Mouse (Mus musculus): ENCODE measurements at regions not wholly inside any gene's neighbourhood (a gene's known extent, or its start where the extent isn't known, plus 50 kb on each side); places are given as distances from the start of the nearest gene placed in this dataset.

DNA sequence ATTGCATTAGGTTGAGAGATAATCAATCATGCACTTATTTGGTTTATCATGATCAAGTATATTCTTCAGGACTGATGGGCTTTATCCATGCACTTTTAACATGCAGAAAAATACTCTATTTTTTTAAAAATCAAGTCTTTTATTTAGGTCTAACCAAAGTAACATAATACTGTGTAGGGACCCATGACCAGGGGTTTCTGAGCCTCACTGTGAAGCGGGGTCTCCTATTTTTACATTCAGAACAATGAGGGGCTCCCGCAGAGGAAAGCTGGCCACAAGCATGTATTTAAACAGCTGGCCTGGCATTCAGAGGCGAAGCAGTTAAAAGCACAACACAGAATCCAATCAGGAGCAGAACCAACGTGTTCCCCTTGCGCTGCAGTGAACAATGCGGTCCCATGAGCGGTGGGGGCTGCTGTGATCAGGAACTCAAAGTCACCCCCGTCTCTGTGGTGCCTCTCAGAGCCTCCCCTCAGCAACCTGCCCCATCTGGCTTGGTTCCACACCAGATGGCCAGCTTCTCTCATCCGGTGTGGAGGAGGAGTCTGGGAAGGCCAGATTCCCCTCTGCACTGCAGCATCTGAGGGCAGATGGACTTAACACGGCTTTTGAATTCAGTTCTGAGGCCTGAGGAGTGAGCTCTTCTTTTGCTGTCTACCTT, 63.2 kb upstream of the Ubl3 start:
- no peak for DNase-seq (ENCODE audit: low spot score in 2 of 2)

DNA sequence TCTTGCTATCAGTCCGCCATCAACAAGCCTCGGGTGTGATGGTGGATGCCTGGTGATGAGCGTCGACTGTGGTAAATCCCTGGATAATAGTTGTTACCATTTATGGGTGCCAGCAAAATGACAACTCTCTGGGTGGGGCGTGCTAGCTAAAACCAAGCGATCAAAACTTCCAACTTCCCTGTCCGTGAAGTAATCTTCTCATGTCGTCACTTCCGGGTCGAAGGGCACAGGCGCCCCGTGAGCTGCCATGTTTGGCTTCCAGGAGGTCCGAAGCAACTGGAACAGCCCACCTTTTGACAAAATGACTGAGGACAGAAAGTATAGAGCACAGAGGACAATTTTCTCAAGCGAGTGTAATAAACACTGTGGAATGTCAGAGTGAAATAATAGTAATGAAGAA, 62.5 kb upstream of the Ubl3 start:
- DNase-seq (ENCODE audit: low spot score in 2 of 2) = no peak

GRCm38 (mm10) chr5:148611323-148611722, 58.7 kb upstream of the Ubl3 start:
- DNase-seq (ENCODE audit: low spot score in 2 of 2) = no peak

- DNase-seq (ENCODE audit: low spot score in 2 of 2) = no peak
These were observed 56.9 kb upstream of the Ubl3 start for GRCm38 (mm10) chr5:148609506-148609880.

- no peak for DNase-seq (ENCODE audit: low spot score in 2 of 2)
These were observed 56.4 kb upstream of the Ubl3 start for GRCm38 (mm10) chr5:148608857-148609505.

DNA sequence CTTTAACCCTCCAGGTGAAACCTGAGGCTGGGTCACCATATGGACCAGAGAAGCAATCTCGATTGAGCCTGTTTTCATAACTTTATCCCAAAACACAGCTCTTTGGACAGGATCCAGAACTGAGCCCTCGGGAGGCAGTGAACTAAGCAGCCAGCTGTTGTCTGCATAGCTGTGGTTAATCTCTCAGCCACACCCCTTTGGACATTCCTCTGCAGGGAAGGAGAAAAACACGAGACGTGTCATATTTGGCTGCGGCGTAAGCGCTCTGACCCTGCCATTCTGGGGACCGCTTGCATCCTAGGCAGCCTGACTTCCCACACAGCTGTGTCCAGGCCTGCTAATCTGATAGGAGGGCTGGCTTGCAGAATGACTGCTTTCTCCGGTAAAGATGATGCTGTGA, 55.6 kb upstream of the Ubl3 start:
- DNase-seq (ENCODE audit: low spot score in 2 of 2) = no peak

GRCm38 (mm10) chr5:148605730-148606129, 53.1 kb upstream of the Ubl3 start:
- no peak for DNase-seq (ENCODE audit: low spot score in 2 of 2)
